Mouse (Mus musculus) spleen, embryonic (tissue): Measurements from ENCODE around the gene Dtnbp1.

Experiments used
- CTCF ChIA-PET: fragments of 350-600 bp; sonication (Branson Sonifier 250); formaldehyde crosslinking; loops from one replicate; lab custom pipeline; 2022; lab: Charles Lee

Dtnbp1 gene

GRCm38 (mm10) chr13:44953546-44954231 lies 48.3 kb downstream of the Dtnbp1 start:
- CTCF ChIA-PET, result interaction anchor here (0.7 kb wide), 1 partner anchor 349 kb away, joined by 3 read pairs; no protein-coding TSS in a partner anchor

DNA sequence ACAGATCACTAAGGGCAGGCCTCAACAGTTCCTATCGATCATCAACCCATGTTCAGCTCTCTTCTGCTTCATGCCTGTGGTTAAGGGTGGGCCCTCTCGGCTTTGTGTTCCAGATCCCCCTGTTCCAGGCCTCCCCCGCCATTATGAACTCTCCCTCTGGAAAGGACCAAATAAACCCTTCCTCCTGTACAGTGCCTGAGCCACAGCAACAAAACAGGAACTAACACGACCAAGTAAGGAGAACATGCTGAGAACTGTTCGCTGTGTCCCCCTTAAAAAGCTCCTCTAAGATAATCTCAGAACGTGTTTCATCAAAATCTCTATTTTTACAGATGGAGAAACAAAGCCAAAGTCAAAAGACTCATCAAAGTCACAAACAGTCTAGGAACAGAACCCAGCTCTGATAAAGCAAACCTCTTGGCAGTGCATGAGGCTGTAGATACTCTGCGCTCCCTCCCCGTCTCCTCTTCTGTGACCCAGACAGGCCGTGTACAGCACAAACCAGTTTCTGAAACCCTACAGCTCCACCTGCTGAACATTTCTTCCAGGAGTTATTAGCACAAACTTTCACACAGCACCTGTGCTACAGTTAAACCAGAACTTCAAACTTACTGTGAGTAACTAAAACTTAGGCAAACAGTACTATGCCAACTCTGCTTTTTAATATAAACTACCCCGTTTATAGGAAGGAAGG lies 49.4 kb downstream of the Dtnbp1 start:
- CTCF ChIA-PET, result no interaction called here

- CTCF ChIA-PET, result interaction anchor here (0.5 to 0.7 kb wide), 2 partner anchors 141 to 495 kb away, joined by 3 read pairs; no protein-coding TSS in a partner anchor
These were observed 53.4 kb downstream of the Dtnbp1 start for GRCm38 (mm10) chr13:44948320-44949250.

DNA sequence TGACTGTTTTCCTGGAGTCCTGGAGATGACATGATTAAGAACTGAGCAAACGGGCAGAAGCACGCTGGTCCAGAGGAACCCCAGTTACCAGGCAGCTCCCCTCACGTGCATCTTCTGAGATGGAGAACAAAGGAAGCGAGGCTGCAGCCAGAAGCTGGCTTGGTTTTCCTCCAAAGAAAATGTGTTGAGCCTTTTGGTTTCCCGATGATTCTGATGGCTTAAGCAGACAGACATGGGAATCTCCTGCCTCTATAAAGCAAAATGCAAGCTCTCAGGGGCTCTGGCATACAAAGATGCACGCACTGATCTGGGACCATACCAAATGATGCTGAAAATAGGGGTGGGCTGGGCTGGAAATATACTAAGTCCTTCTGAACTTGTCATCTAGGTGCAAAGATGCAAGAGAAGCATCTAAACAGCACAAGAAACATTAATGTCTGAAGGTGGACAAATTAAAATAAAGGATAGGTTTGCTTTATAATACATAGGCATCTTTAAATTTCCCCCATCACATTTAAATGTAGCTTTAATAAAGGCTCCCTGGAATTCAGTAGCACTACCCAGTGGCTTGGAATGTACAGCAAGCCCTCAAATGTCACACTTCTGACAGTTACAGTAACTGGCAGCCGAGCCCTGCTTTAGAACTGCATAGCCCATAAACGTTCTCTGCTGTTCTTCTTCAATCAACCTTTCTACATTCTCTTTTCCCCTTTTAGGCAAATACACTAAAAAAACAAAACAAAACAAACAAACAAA lies 54.9 kb downstream of the Dtnbp1 start:
- CTCF ChIA-PET, result interaction anchor here (0.5 to 0.6 kb wide), 3 partner anchors 103 to 756 kb away, joined by 3 to 17 read pairs (median 3); no protein-coding TSS in a partner anchor

- CTCF ChIA-PET, result interaction anchor here (0.6 kb wide), 1 partner anchor 1336 kb away, joined by 8 read pairs; no protein-coding TSS in a partner anchor
These were observed 58.3 kb downstream of the Dtnbp1 start for GRCm38 (mm10) chr13:44943618-44944017.

DNA sequence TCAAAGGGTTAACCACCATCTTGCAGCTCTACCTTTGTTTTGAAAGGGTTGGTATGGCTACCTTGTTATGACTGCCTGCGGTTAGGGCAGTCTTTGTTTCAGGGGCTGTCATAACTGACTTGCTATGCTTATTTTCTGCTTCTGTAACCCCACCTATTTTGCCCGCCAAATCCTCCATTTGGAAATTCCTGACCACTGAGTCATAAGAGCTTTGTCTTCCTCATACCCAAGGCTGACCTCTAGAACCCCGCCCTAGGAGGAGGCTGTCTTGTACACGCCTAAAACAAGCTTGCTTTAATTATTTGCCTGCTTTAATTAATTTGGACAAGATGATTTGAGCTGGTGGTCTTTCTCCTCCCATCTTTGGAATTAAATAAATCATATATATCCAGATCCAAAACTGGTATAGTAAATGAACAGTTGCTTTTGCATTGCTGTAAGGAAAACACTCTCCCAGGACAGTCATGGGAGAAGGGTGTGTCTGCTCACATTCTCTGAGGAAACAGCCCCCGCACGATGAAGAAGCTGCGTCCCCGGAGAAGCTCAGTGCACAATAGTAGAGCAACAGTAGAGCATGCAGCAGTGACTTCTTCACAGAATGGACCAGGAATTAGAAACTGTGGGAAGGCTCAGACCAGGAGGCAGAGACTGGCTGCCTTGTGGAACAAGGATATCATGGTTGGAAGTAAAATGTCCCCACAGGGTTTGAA lies 62.5 kb downstream of the Dtnbp1 start:
- CTCF ChIA-PET, result interaction anchor here (0.6 kb wide), 1 partner anchor 1713 kb away, joined by 5 read pairs; no protein-coding TSS in a partner anchor

DNA sequence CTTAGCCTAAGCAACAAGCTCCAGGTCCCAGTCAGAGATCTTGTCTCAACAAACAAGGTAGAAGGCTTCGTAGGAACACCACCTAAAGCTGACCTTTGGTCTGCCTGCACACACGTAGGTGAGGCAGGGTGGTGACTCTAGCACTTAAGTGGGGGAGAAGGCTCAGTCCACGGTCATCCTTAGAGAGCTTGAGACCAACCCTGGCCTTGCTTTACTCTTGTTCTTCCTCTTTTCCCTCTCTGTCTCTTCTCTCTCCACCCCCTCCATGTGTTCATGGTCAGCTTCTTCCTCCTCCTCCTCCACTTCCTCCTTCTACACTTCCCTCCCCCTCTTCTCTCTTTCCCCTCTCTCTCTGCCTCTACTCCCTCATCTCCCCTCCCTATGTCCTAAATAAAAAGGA lies 64.3 kb downstream of the Dtnbp1 start:
- CTCF ChIA-PET, result no interaction called here

DNA sequence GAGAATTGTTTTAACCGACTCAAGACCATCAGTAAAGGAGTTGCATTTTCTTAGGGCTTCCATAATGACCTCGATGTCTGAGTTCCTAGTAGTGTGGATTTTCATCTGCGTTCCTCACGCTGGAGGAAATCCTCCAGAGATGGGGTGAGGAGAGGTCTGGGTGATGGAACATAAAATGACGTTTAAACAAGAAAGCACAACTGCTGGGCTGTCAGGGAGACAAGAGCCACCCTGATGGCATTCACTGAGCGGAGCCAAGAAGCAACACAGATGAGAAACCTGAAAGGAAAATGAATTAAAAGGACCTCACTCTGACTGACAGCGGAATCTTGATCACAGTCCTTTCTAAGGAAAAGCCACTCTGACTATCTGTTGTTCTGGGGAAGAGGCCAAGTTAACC lies 68.4 kb downstream of the Dtnbp1 start:
- CTCF ChIA-PET, result no interaction called here

- CTCF ChIA-PET, result no interaction called here
These were observed 69.4 kb downstream of the Dtnbp1 start for GRCm38 (mm10) chr13:44932307-44933264.

DNA sequence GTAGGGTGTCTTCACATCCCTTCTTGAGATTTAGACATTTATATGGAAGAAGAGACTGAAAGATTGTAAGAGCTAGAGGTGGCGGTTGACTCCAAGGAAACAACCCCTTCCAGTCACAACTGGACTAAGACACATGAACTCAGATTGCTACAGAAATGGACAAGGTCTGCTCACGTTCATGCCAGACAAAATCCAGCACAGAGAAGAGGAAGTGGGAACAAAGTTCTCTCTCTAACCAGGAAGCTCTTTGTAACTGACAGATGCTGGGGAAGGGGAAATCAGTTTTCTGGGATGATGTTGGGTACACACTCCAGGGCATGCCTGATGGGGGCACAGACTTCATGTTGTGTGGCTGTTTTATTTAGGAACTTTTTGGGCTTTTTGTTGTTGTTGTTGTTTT lies 75.6 kb downstream of the Dtnbp1 start:
- CTCF ChIA-PET, result no interaction called here

DNA sequence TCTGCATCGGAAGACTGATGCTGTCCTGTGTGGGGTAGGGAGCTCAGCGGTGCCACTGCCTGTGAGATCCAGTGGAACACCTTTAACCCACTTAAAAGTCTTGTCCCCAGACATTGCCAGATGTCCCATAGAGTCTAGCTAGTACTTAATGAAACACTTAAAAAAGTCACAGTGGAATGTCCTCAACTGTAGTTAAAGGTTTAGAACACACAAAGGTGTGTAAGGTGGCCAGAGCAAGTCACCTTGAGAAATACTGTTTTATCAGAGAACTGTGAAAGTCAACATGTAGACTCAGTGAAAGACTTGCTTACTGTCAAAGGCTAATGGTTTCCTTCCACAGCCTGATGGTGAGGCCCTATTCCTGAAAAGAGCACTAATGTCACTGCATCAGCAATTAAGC lies 76.8 kb downstream of the Dtnbp1 start:
- CTCF ChIA-PET, result no interaction called here

GRCm38 (mm10) chr13:44924042-44924441 lies 77.9 kb downstream of the Dtnbp1 start:
- CTCF ChIA-PET, result no interaction called here

DNA sequence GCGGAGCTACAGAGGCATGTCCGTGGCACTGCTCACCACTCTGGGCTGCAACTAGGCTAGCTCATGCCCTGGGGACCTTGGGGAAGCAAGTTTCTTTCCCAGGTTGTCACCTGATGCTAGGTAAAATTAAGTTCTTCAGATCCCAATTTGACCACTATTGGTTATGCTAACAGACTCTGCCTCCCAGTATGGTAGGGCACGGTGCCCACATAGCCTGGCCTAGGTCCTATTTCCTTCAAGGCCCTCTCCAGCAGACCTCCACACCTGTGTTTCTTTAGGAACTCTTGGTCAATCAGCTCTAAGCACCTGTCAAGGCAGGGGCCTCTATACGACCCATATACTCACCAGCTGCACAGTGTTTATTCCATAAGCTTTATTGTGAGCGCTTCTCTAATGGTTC lies 80.2 kb downstream of the Dtnbp1 start:
- CTCF ChIA-PET, result no interaction called here

GRCm38 (mm10) chr13:44921095-44921494 lies 80.9 kb downstream of the Dtnbp1 start:
- CTCF ChIA-PET, result no interaction called here

DNA sequence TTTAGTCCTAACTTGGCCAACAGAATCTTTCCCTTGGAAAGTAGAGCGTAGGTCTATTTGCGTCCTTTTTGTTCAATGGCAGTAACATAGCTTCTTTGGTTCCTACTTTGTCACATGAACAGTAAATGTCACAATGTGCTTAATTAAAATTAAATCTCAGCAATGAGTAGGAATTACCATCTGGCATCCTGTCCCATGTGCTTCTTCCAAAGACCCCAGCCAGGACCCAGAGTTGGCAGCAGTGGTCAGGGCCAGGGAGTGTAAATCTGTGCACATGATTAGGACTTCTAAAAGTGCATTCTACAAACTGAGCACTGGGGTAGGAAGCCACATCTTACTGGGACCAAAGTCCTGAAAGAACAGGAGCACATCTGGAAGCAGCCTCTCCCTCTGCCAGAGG lies 83.7 kb downstream of the Dtnbp1 start:
- CTCF ChIA-PET, result interaction anchor here (0.5 to 1.6 kb wide), 2 partner anchors 13 to 181 kb away, joined by 4 read pairs; no protein-coding TSS in a partner anchor

- CTCF ChIA-PET, result no interaction called here
These were observed 84.7 kb downstream of the Dtnbp1 start for GRCm38 (mm10) chr13:44917202-44917601.

GRCm38 (mm10) chr13:44915945-44916344 lies 86.0 kb downstream of the Dtnbp1 start:
- CTCF ChIA-PET, result no interaction called here

DNA sequence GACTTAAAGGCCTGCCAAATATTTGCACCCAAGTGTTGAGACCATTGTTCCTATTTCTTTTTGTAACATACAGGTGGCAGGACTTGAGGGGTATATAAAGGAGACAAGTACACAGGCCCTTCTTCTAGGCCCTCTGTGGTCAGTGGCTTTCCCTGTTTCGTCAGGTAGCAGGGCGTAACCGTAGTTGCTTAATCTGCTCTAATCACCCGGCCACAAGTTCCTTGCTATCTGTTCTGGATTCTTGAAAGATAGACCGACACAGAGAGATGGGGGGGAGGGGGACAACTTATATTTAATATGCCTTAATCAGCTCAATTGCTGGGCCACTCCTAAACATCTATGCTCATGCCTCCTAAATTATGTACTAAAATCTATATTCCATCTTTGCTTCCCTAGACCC lies 86.6 kb downstream of the Dtnbp1 start:
- CTCF ChIA-PET, result no interaction called here

GRCm38 (mm10) chr13:44913560-44913959 lies 88.4 kb downstream of the Dtnbp1 start:
- CTCF ChIA-PET, result no interaction called here
